Mouse (Mus musculus): ENCODE measurements around the gene Hhat.

- no peak for TF ChIP-seq CTCF (IDR thresholded peaks at IDR 0.05; ENCODE audit: borderline replicate concordance, insufficient read depth, low read length)
- no peak for TF ChIP-seq POLR2A (IDR thresholded peaks at IDR 0.05; ENCODE audit: low read depth, low read length)
These were observed 107.4 kb downstream of the Hhat start for GRCm38 (mm10) chr1:192663608-192664007.
